Mouse (Mus musculus) C2C12 (cell line): ENCODE data around the gene Grip1.

Experiments used
- CTCF ChIP-seq: IDR thresholded peaks from one replicate; pipeline ENCODE4 v1.5.1; 2011; ENCODE audit not compliant: control insufficient read depth, insufficient read depth, insufficient read length
- MYOG ChIP-seq: IDR thresholded peaks from one replicate; pipeline ENCODE4 v1.6.1; 2011; ENCODE audit not compliant: control insufficient read depth, insufficient read length; ENCODE audit errors: extremely low read depth

DNA sequence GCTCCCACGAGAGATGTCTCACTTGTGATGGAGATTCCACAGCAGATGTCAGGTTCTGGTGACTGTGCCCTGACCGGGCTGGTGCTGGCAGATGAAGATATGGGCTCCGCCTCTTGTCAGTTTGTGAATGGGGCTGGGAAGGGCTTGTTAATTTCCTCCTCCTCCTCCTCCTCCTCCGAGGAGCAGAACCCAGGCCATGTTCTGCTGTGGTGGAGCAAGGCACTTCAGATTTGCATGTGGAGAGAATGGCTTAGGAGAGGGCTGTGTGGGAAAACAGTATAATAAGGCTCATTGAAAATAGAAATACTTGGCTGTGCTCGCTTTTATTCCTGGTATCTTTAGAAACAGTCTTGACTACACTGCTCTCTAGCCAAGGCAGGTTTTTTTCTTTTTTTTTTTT is 364.8 kb downstream of the Grip1 start:
- TF ChIP-seq MYOG, result no peak
- TF ChIP-seq CTCF, result no peak
